Mouse (Mus musculus): ENCODE results near the gene Casq2.

- TF ChIP-seq POLR2A (IDR thresholded peaks at IDR 0.05; ENCODE audit: low read depth, low read length) (no peak), CTCF (IDR thresholded peaks at IDR 0.05; ENCODE audit: borderline replicate concordance, insufficient read depth, low read length) (no peak)
These were observed 10.2 kb downstream of the Casq2 start for GRCm38 (mm10) chr3:102096366-102096765.

Data from embryonic fibroblast, embryonic 13.5 days (primary cell).